Mouse (Mus musculus): ENCODE data around the gene Numb. TPM values are rescaled to one million over a fixed set of nuclear protein-coding genes. Genes with fewer than 3 reads are reported as not detected.

Numb gene
- 30.7 and 36.0 TPM in 2 replicates for polyA plus RNA-seq (2014; fragmentation: Nextera tagmentation; extraction: Ambion mirVana)

GRCm38 (mm10) chr12:83921535-83922381 is at the start of gene Numb:
Numb (minus strand) TSS chr12:83921934.
- Histone ChIP-seq H3K36me3 (replicated peaks; ENCODE audit: control insufficient read depth, insufficient read depth, low read depth, low read length) (no peaks in the 10 kb centered on the region), H3K4me3 (ENCODE audit: low read depth, low read length) (peak within 1 kb of the TSS; percentile 96), H3K9me3 (replicated peaks; ENCODE audit: control insufficient read depth, low read length) (no peaks in the 10 kb centered on the region), H3K27ac (replicated peaks; ENCODE audit: low read depth, low read length) (peak within 1 kb of the TSS; percentile 82), H3K4me2 (ENCODE audit: low read depth, low read length) (peak within 1 kb of the TSS; percentile 85), H3K27me3 (ENCODE audit: control insufficient read depth, insufficient read depth, low read length) (no peaks in the 10 kb centered on the region), H3K9ac (replicated peaks; ENCODE audit: low read length) (peak within 1 kb of the TSS; percentile 87), H3K4me1 (ENCODE audit: control insufficient read depth, insufficient read depth, low read length) (no peaks in the 10 kb centered on the region)
- DNase-seq (ENCODE audit: low spot score) (peak; percentile 98), ATAC-seq (replicated peaks; ENCODE audit: insufficient number of reproducible peaks, low FRiP score, low TSS enrichment, low read depth) (peak; percentile 100)
- under 1% methylated on average over 56 of the region's 63 CpGs for WGBS

GRCm38 (mm10) chr12:83965235-83965634 is 43.5 kb upstream of the Numb start:
- H3K27ac ChIP-seq (replicated peaks; ENCODE audit: low read depth, low read length), result no peak overlapping the region
- no peak for ATAC-seq (replicated peaks; ENCODE audit: insufficient number of reproducible peaks, low FRiP score, low TSS enrichment, low read depth)
- H3K4me1 ChIP-seq (ENCODE audit: control insufficient read depth, insufficient read depth, low read length), result no peaks in the 10 kb centered on the region
- H3K4me2 ChIP-seq (ENCODE audit: low read depth, low read length), result no peak overlapping the region
- no peaks in the 10 kb centered on the region for H3K9me3 ChIP-seq (replicated peaks; ENCODE audit: control insufficient read depth, low read length)
- no peak overlapping the region for H3K9ac ChIP-seq (replicated peaks; ENCODE audit: low read length)
- H3K36me3 ChIP-seq (replicated peaks; ENCODE audit: control insufficient read depth, insufficient read depth, low read depth, low read length), result no peaks in the 10 kb centered on the region
- no peaks in the 10 kb centered on the region for H3K27me3 ChIP-seq (ENCODE audit: control insufficient read depth, insufficient read depth, low read length)
- 88% methylated on average over 7 of the region's 7 CpGs for WGBS
- H3K4me3 ChIP-seq (ENCODE audit: low read depth, low read length), result no peak overlapping the region
- no peak for DNase-seq (ENCODE audit: low spot score)

DNA sequence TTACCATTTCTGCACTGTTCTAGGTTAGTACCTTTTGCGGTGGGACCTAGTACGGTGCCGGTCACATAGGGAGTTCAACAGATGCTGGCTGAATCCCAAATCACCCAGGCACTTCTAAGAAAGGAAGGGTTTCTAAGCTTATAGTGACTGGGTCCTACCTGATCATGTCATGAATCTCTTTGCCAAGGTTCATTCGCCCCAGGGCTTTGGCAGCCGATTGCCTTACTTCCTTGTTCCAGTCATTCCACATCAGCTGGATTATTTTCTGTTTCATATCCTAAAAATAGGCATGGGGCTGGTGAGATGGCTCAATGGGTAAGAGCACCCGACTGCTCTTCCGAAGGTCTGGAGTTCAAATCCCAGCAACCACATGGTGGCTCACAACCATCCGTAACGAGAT is 36.5 kb upstream of the Numb start:
- Histone ChIP-seq H3K4me3 (ENCODE audit: low read depth, low read length) (no peak overlapping the region), H3K9me3 (replicated peaks; ENCODE audit: control insufficient read depth, low read length) (no peaks in the 10 kb centered on the region), H3K4me2 (ENCODE audit: low read depth, low read length) (no peak overlapping the region), H3K27ac (replicated peaks; ENCODE audit: low read depth, low read length) (no peak overlapping the region), H3K9ac (replicated peaks; ENCODE audit: low read length) (no peak overlapping the region), H3K27me3 (ENCODE audit: control insufficient read depth, insufficient read depth, low read length) (no peaks in the 10 kb centered on the region), H3K4me1 (ENCODE audit: control insufficient read depth, insufficient read depth, low read length) (no peaks in the 10 kb centered on the region), H3K36me3 (replicated peaks; ENCODE audit: control insufficient read depth, insufficient read depth, low read depth, low read length) (no peaks in the 10 kb centered on the region; the same call in 1 of the 2 replicates)
- no peak for ATAC-seq (replicated peaks; ENCODE audit: insufficient number of reproducible peaks, low FRiP score, low TSS enrichment, low read depth)
- DNase-seq (ENCODE audit: low spot score), result no peak
- 92% methylated on average over 9 of the region's 9 CpGs for WGBS

- Histone ChIP-seq H3K9ac (replicated peaks; ENCODE audit: low read length) (peak overlapping the region; percentile 83), H3K4me2 (ENCODE audit: low read depth, low read length) (peak overlapping the region; percentile 95), H3K4me3 (ENCODE audit: low read depth, low read length) (peak overlapping the region; percentile 84), H3K27me3 (ENCODE audit: control insufficient read depth, insufficient read depth, low read length) (no peaks in the 10 kb centered on the region), H3K9me3 (replicated peaks; ENCODE audit: control insufficient read depth, low read length) (no peaks in the 10 kb centered on the region), H3K36me3 (replicated peaks; ENCODE audit: control insufficient read depth, insufficient read depth, low read depth, low read length) (no peaks in the 10 kb centered on the region; the same call in 1 of the 2 replicates), H3K4me1 (ENCODE audit: control insufficient read depth, insufficient read depth, low read length) (no peaks in the 10 kb centered on the region; the same call in 1 of the 2 replicates), H3K27ac (replicated peaks; ENCODE audit: low read depth, low read length) (no peak overlapping the region)
- no peak for ATAC-seq (replicated peaks; ENCODE audit: insufficient number of reproducible peaks, low FRiP score, low TSS enrichment, low read depth)
- no peak for DNase-seq (ENCODE audit: low spot score)
- WGBS, result 62% methylated on average over 32 of the region's 32 CpGs
Observed at GRCm38 (mm10) chr12:83951711-83952575, 30.2 kb upstream of the Numb start.

DNA sequence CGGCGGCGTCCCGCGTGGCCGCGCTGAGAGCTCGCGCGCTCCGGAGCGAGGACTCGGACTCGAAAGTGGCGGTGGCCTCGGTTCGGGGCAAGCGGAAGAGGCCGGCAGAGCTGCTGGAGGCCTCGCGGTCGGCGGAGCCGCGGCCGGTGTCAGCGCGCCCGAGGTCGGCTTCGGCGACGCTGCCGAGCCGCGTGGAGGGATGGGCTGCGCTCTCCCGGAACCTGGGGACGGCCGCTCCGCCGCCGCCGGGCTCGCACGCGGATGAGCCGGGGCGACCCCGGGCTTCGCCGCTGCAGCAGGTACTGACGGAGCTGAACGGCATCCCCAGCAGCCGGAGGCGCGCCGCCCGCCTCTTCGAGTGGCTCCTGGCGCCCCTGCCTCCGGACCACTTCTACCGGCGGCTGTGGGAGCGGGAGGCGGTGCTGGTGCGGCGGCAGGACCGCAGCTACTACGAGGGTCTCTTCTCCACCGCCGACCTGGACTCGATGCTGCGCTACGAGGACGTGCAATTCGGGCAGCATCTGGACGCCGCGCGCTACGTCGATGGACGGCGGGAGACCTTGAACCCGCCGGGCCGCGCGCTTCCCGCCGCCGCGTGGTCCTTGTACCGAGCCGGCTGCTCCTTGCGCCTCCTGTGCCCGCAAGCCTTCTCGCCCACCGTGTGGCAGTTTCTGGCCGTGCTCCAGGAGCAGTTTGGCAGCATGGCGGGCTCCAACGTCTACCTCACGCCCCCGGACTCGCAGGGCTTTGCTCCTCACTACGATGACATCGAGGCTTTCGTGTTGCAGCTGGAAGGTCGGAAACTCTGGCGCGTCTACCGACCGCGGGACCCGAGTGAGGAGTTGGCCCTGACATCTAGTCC is 29.3 kb upstream of the Numb start:
- peak overlapping the region; percentile 84 for H3K4me3 ChIP-seq (ENCODE audit: low read depth, low read length)
- H3K36me3 ChIP-seq (replicated peaks; ENCODE audit: control insufficient read depth, insufficient read depth, low read depth, low read length), result no peaks in the 10 kb centered on the region; the same call in 1 of the 2 replicates
- H3K27me3 ChIP-seq (ENCODE audit: control insufficient read depth, insufficient read depth, low read length), result no peaks in the 10 kb centered on the region
- H3K9ac ChIP-seq (replicated peaks; ENCODE audit: low read length), result peak overlapping the region; percentile 83
- no peaks in the 10 kb centered on the region for H3K9me3 ChIP-seq (replicated peaks; ENCODE audit: control insufficient read depth, low read length)
- ATAC-seq (replicated peaks; ENCODE audit: insufficient number of reproducible peaks, low FRiP score, low TSS enrichment, low read depth) (peak; percentile 42), DNase-seq (ENCODE audit: low spot score) (peak; percentile 58)
- no peaks in the 10 kb centered on the region; the same call in 1 of the 2 replicates for H3K4me1 ChIP-seq (ENCODE audit: control insufficient read depth, insufficient read depth, low read length)
- under 1% methylated on average over 116 of the region's 116 CpGs for WGBS
- H3K4me2 ChIP-seq (ENCODE audit: low read depth, low read length), result peak overlapping the region; percentile 95
- H3K27ac ChIP-seq (replicated peaks; ENCODE audit: low read depth, low read length), result peak overlapping the region; percentile 56

GRCm38 (mm10) chr12:83950493-83950839 is 28.7 kb upstream of the Numb start, which contains the start of gene Riox1:
Riox1 (plus strand) TSS chr12:83950608.
- H3K4me3 ChIP-seq (ENCODE audit: low read depth, low read length), result peak within 1 kb of the TSS; percentile 84
- no peaks in the 10 kb centered on the region for H3K27me3 ChIP-seq (ENCODE audit: control insufficient read depth, insufficient read depth, low read length)
- H3K9me3 ChIP-seq (replicated peaks; ENCODE audit: control insufficient read depth, low read length), result no peaks in the 10 kb centered on the region
- no peaks in the 10 kb centered on the region; the same call in 1 of the 2 replicates for H3K4me1 ChIP-seq (ENCODE audit: control insufficient read depth, insufficient read depth, low read length)
- peak; percentile 94 for DNase-seq (ENCODE audit: low spot score)
- peak within 1 kb of the TSS; percentile 95 for H3K4me2 ChIP-seq (ENCODE audit: low read depth, low read length)
- peak within 1 kb of the TSS; percentile 83 for H3K9ac ChIP-seq (replicated peaks; ENCODE audit: low read length)
- peak within 1 kb of the TSS; percentile 56 for H3K27ac ChIP-seq (replicated peaks; ENCODE audit: low read depth, low read length)
- WGBS, result under 1% methylated on average over 26 of the region's 37 CpGs
- no peaks in the 10 kb centered on the region; the same call in 1 of the 2 replicates for H3K36me3 ChIP-seq (replicated peaks; ENCODE audit: control insufficient read depth, insufficient read depth, low read depth, low read length)
- peak; percentile 93 for ATAC-seq (replicated peaks; ENCODE audit: insufficient number of reproducible peaks, low FRiP score, low TSS enrichment, low read depth)

- Histone ChIP-seq H3K4me3 (ENCODE audit: low read depth, low read length) (peak overlapping the region; percentile 84), H3K9ac (replicated peaks; ENCODE audit: low read length) (peak overlapping the region; percentile 83), H3K9me3 (replicated peaks; ENCODE audit: control insufficient read depth, low read length) (no peaks in the 10 kb centered on the region), H3K36me3 (replicated peaks; ENCODE audit: control insufficient read depth, insufficient read depth, low read depth, low read length) (no peaks in the 10 kb centered on the region), H3K4me2 (ENCODE audit: low read depth, low read length) (peak overlapping the region; percentile 26), H3K27me3 (ENCODE audit: control insufficient read depth, insufficient read depth, low read length) (no peaks in the 10 kb centered on the region), H3K4me1 (ENCODE audit: control insufficient read depth, insufficient read depth, low read length) (no peaks in the 10 kb centered on the region; the same call in 1 of the 2 replicates), H3K27ac (replicated peaks; ENCODE audit: low read depth, low read length) (no peak overlapping the region)
- DNase-seq (ENCODE audit: low spot score), result no peak
- no peak for ATAC-seq (replicated peaks; ENCODE audit: insufficient number of reproducible peaks, low FRiP score, low TSS enrichment, low read depth)
- WGBS, result 29% methylated on average over 11 of the region's 11 CpGs
Observed at GRCm38 (mm10) chr12:83949776-83950492, 28.2 kb upstream of the Numb start.
